Mouse (Mus musculus): ENCODE measurements around the gene Gm49601. TPM values are rescaled to one million over a fixed set of nuclear protein-coding genes. Genes with fewer than 3 reads are reported as not detected.

Gm49601 gene
- total RNA-seq, 4 experiments from 2014 or later: 169 to 200 (median 179) TPM

- no peak for DNase-seq (ENCODE audit: low spot score in 2 of 2)
These were observed 43.1 kb downstream of the Gm49601 start for GRCm38 (mm10) chr16:18583169-18583568.

- DNase-seq (ENCODE audit: low spot score in 2 of 2): no peak
These were observed 43.6 kb downstream of the Gm49601 start for GRCm38 (mm10) chr16:18582426-18583148.

- no peak for DNase-seq (ENCODE audit: low spot score in 2 of 2)
These were observed 44.5 kb downstream of the Gm49601 start for GRCm38 (mm10) chr16:18581623-18582205.

GRCm38 (mm10) chr16:18581050-18581622 lies 45.1 kb downstream of the Gm49601 start:
- DNase-seq (ENCODE audit: low spot score in 2 of 2): no peak

GRCm38 (mm10) chr16:18580389-18580788 lies 45.8 kb downstream of the Gm49601 start:
- no peak for DNase-seq (ENCODE audit: low spot score in 2 of 2)

GRCm38 (mm10) chr16:18577599-18578160 lies 48.5 kb downstream of the Gm49601 start:
- no peak for DNase-seq (ENCODE audit: low spot score in 2 of 2)

- no peak for DNase-seq (ENCODE audit: low spot score in 2 of 2)
These were observed 49.2 kb downstream of the Gm49601 start for GRCm38 (mm10) chr16:18577071-18577470.

- no peak for DNase-seq (ENCODE audit: low spot score in 2 of 2)
These were observed 52.0 kb downstream of the Gm49601 start for GRCm38 (mm10) chr16:18574196-18574595.

Other genes starting within 250 kb of the Gm49601 start
- gene Txnrd2, start 200.0 kb downstream of the Gm49601 start, total RNA-seq (2022): 10 to 100 TPM; 19.4 to 24.4 (median 21.0) TPM
- gene Comt, start 199.6 kb downstream of the Gm49601 start, total RNA-seq (2022): 10 to 100 TPM; 67.1 to 80.6 (median 76.9) TPM
- gene Gnb1l, start 127.7 kb downstream of the Gm49601 start, total RNA-seq (2022): 1 to 10 TPM; 5.7 to 8.9 (median 6.5) TPM
- 10 to 100 TPM in 2 of 4 experiments, 1 to 10 TPM in 2; 7.9 to 11.1 (median 9.6) TPM for gene Rtl10, start 127.5 kb downstream of the Gm49601 start, total RNA-seq (2022)
- 1 to 10 TPM in 3 of 4 experiments, under 1 TPM in 1; 0.70 to 1.7 (median 1.3) TPM for gene Tbx1, start 35.8 kb downstream of the Gm49601 start, total RNA-seq (2022)
- gene Gp1bb, start 4.0 kb downstream of the Gm49601 start, total RNA-seq (2022): 1 to 10 TPM in 1 of 4 experiments, under 1 TPM in 1, not detected in 2; 0.63 to 1.4 TPM
- 100 to 1,000 TPM; 499 to 528 (median 503) TPM for gene Sept5, start 3.5 kb upstream of the Gm49601 start, total RNA-seq (2022)
- gene Cldn5, start 150.4 kb upstream of the Gm49601 start, total RNA-seq (2022): 10 to 100 TPM; 28.8 to 41.7 (median 37.5) TPM
- 100 to 1,000 TPM in 3 of 4 experiments, 10 to 100 TPM in 1; 92.9 to 117 (median 107) TPM for gene Ufd1, start 185.4 kb upstream of the Gm49601 start, total RNA-seq (2022)
- gene Cdc45, start 185.6 kb upstream of the Gm49601 start, total RNA-seq (2022): 1 to 10 TPM; 1.5 to 3.4 (median 2.1) TPM
- gene 2510002D24Rik, start 210.2 kb upstream of the Gm49601 start, total RNA-seq (2022): 10 to 100 TPM; 18.3 to 31.0 (median 26.7) TPM
- 10 to 100 TPM in 1 of 4 experiments, 1 to 10 TPM in 3; 4.6 to 11.1 (median 8.2) TPM for gene Gm28539, start 210.2 kb upstream of the Gm49601 start, total RNA-seq (2022)